Mouse (Mus musculus) limb, embryonic 14.5 days (tissue): ENCODE measurements around the gene Hapln3. TPM values are rescaled to one million over a fixed set of nuclear protein-coding genes. Genes with fewer than 3 reads are reported as not detected.
A peak's percentile ranks its signal among the peaks of the same experiment; 100 is the strongest.

Experiments used
- ATAC-seq: fragments of 200-750 bp; cut with Nextera tagmentation; 2 replicates; pipeline ENCODE4 v1.8.0; 2017; ENCODE audit warnings: low read depth, moderate number of reproducible peaks, moderate TSS enrichment; ENCODE audit not compliant: low FRiP score
- DNase-seq: peaks from one replicate; pipeline ENCODE4 v3.0.0-alpha.2; 2015; ENCODE audit warnings: low spot score
- H3K27ac ChIP-seq: fragments of 300-500 bp; sonication (generic); replicated peaks from 2 replicates; pipeline ENCODE4 v1.5.1; 2014; ENCODE audit warnings: low read depth, mild to moderate bottlenecking, low read length, moderate library complexity, mixed read lengths
- H3K27me3 ChIP-seq: fragments of 300-500 bp; sonication (generic); 2 replicates; pipeline ENCODE4 v1.6.1; 2014; ENCODE audit warnings: low read length, mixed read lengths; ENCODE audit not compliant: control insufficient read depth, insufficient read depth
- H3K36me3 ChIP-seq: fragments of 300-500 bp; sonication (generic); 2 replicates; pipeline ENCODE4 v1.6.1; 2014; ENCODE audit warnings: mild to moderate bottlenecking, low read length, moderate library complexity, mixed read lengths; ENCODE audit not compliant: control insufficient read depth, insufficient read depth
- H3K4me1 ChIP-seq: fragments of 300-500 bp; sonication (generic); 2 replicates; pipeline ENCODE4 v1.6.1; 2014; ENCODE audit warnings: antibody characterized with exemption, low read length, mixed read lengths; ENCODE audit not compliant: control insufficient read depth, insufficient read depth
- H3K4me2 ChIP-seq: fragments of 300-500 bp; sonication (generic); replicated peaks from 2 replicates; pipeline ENCODE4 v1.6.1; 2014; ENCODE audit warnings: low read depth, mild to moderate bottlenecking, low read length, moderate library complexity; ENCODE audit not compliant: severe bottlenecking
- H3K4me3 ChIP-seq: fragments of 300-500 bp; sonication (generic); replicated peaks from 2 replicates; pipeline ENCODE4 v1.5.1; 2014; ENCODE audit warnings: low read length
- H3K9ac ChIP-seq: fragments of 300-500 bp; sonication (generic); 2 replicates; pipeline ENCODE4 v1.6.1; 2014; ENCODE audit warnings: mild to moderate bottlenecking, low read depth, low read length, moderate library complexity; ENCODE audit not compliant: severe bottlenecking
- H3K9me3 ChIP-seq: fragments of 300-500 bp; sonication (generic); 2 replicates; pipeline ENCODE4 v1.6.1; 2016; ENCODE audit warnings: low read length; ENCODE audit not compliant: control insufficient read depth
- POLR2A ChIP-seq: fragments of 200-500 bp; IDR thresholded peaks from 2 replicates; pipeline ENCODE4 v1.8.0; 2012; ENCODE audit warnings: inconsistent platforms, mild to moderate bottlenecking, moderate library complexity, borderline replicate concordance; ENCODE audit not compliant: insufficient read depth, insufficient read length; ENCODE audit errors: extremely low read depth
- WGBS: fragments of 180-500 bp; shearing (Covaris S2); extraction: QIAGEN DNeasy Blood & Tissue Kit; methylation state at CpG from one replicate; pipeline ENCODE4 v1.1.7; 2014; 5-methylcytosine and 5-hydroxymethylcytosine counted together
- polyA plus RNA-seq, 2 experiments: library from polyadenylated mRNA; depleted of rRNA in 1 of 2; stranded (reverse) in 1 of 2; unstranded in 1 of 2; fragments of >200 nt; fragmentation: Nextera tagmentation in 1 of 2; extraction: Ambion mirVana in 1 of 2; gene quantifications; 2 replicates each; pipeline versions ENCODE4 v1.2.1 to v1.2.3; 2012 to 2014

The Hapln3 gene
- polyA plus RNA-seq, 2 experiments = 1.5 to 2.3 TPM

DNA sequence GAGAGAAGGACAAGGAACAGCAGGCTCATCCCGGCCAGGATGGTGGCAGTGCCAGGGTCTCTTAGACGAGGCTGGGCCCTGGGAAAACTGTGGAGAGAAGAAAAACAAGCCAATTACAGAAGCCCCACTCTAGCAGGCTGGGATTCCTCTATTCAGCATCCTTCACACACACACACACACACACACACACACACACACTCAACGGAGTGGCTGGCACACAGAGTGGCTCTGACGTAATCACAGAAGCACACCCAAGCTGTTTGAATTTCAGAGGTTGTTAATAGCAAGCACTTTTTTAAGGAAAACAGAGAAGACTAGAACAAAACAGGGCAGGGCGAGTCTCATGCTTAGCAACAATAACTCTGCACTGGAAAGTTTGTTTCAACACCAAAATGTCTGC, 7.4 kb downstream of the Hapln3 start:
- Histone ChIP-seq H3K4me3 (no peak overlapping the region), H3K9ac (no peak overlapping the region), H3K27ac (no peak overlapping the region), H3K36me3 (no peaks in the 10 kb centered on the region), H3K9me3 (no peaks in the 10 kb centered on the region), H3K4me2 (no peak overlapping the region), H3K27me3 (no peaks in the 10 kb centered on the region), H3K4me1 (no peaks in the 10 kb centered on the region)
- DNase-seq = no peak
- no peak for TF ChIP-seq POLR2A
- ATAC-seq = no peak
- 64% methylated on average over 5 of the region's 5 CpGs for WGBS

DNA sequence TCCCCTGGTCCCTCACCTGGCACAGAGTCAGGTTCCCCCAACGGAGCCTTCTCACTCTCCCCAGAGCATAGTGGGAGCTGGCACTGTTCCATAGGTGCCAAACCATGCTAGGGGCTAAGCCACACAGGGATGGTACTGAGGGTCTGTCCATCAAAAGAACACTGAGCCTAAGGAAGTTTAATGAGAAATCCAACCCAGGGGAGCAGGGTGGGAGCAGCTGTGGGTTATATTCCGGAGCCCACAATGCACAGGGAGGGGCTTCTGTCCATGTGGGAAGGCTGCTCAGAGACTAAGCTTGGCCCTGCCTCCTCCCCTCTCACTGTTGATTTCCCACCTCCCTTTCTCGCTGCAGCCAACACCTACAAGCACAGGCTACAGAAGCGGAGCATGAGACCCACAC, 17.0 kb downstream of the Hapln3 start:
- Histone ChIP-seq H3K4me2 (no peak overlapping the region), H3K9me3 (no peaks in the 10 kb centered on the region), H3K9ac (no peak overlapping the region), H3K27ac (no peak overlapping the region), H3K27me3 (no peaks in the 10 kb centered on the region), H3K4me1 (no peaks in the 10 kb centered on the region), H3K36me3 (no peaks in the 10 kb centered on the region), H3K4me3 (no peak overlapping the region)
- TF ChIP-seq POLR2A = no peak
- 52% methylated on average over 4 of the region's 4 CpGs for WGBS
- DNase-seq (no peak), ATAC-seq (no peak)

DNA sequence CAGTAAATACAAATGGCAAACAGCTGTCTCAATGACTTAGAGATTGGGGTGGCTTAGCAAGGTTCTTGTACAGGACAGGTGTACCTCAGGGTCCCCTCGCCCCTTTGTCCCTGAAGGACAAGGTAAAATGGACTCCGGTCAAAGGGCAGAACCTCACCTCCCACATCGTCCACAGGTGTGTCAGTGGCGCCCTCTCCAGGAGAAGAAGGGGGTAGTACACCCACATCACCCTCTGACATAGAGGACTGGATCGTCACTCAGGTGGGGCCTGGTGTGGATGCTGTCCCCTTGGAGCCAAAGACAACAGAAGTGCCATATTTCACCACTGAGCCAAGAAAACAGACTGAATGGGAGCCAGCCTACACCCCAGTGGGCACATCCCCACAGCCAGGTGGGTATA, 34.3 kb downstream of the Hapln3 start:
- WGBS = 74% methylated on average over 5 of the region's 5 CpGs
- Histone ChIP-seq H3K27ac (no peak overlapping the region), H3K27me3 (no peaks in the 10 kb centered on the region), H3K4me1 (no peaks in the 10 kb centered on the region), H3K4me3 (no peak overlapping the region), H3K36me3 (no peaks in the 10 kb centered on the region; the same call in 1 of the 2 replicates), H3K4me2 (no peak overlapping the region), H3K9me3 (no peaks in the 10 kb centered on the region), H3K9ac (no peak overlapping the region)
- TF ChIP-seq POLR2A = no peak
- ATAC-seq (no peak), DNase-seq (no peak)

DNA sequence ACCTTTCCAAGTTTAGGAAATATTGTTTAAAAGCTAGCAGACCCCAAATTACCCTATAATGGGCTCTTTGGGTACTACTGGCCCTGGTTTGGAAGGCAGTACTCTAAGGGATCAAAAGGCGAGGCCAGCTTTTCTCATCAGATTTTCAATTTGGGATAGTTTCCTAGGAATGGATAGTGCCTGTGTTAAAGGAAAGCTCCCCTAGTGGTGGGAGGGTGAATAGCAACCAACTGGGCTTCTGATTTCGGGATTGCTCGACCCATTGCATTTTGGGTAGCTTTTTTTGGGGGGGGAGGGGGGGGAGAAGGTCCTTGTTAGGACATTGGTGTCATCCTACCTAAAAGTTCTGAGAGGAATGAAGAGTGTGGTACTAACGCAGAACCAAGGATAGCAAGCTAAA, 41.7 kb downstream of the Hapln3 start:
- Histone ChIP-seq H3K9me3 (no peaks in the 10 kb centered on the region), H3K27me3 (no peaks in the 10 kb centered on the region), H3K9ac (no peak overlapping the region), H3K4me1 (no peaks in the 10 kb centered on the region), H3K27ac (no peak overlapping the region), H3K36me3 (peaks cover 6% of the 10 kb centered on the region; the same call in 1 of the 2 replicates), H3K4me3 (no peak overlapping the region), H3K4me2 (no peak overlapping the region)
- no peak for ATAC-seq
- 81% methylated on average over 4 of the region's 4 CpGs for WGBS
- no peak for TF ChIP-seq POLR2A
- no peak for DNase-seq

DNA sequence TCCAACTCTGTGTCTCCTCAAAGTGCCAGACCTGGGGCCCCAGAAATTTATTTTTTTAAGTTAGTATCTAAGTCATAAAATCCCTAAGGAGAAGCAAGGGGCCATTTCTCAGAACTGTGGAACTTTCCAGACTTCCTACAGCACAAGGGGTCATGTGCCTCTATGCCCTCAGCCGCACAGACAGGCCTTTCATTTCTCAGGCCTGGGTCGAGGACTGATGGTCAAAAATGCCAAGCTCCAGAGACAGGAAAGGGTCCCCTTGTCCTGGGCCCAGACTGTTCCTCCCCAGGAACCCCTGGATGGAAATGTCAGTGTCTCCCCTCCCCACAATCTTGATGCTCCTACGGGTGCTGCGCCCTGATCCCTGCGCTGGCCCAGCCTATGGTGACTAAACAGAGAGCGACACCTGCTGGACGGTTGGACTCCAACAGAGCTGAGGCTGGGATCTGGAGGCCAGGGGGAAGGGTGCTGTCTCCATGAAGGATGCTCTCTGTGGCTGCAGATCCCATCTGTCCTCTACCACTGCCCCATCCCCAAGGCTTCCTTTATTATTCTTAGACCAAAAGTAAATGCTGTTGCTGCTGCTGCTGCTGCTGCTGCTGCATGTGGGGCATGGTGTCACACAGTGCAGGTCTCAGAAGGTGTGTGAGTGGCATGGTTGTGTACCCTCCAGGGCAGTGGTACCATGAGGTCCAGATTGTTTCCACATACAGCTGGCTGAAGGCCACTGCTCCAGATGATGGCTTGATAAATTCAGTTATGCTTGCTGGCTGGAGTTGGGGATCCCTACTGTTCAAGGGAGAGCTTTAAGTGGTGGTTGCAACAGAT, 50.0 kb downstream of the Hapln3 start:
- Histone ChIP-seq H3K4me2 (no peak overlapping the region), H3K9ac (no peak overlapping the region), H3K27me3 (no peaks in the 10 kb centered on the region), H3K36me3 (no peaks in the 10 kb centered on the region), H3K4me1 (no peaks in the 10 kb centered on the region), H3K9me3 (no peaks in the 10 kb centered on the region), H3K27ac (no peak overlapping the region), H3K4me3 (no peak overlapping the region)
- peak; percentile 68; the same call in 1 of the 2 replicates for ATAC-seq
- DNase-seq = peak; percentile 64
- 16% methylated on average over 7 of the region's 7 CpGs for WGBS
- TF ChIP-seq POLR2A = no peak
